Mouse (Mus musculus): ENCODE results near the gene Prkar2a.

Gene Prkar2a

GRCm38 (mm10) chr9:108752142-108752920, 63.2 kb downstream of the Prkar2a start:
- no peak for DNase-seq (ENCODE audit: low spot score in 2 of 2)

- DNase-seq (ENCODE audit: low spot score in 2 of 2): peak; percentile 4 to 15
Observed at GRCm38 (mm10) chr9:108753326-108753725, 64.2 kb downstream of the Prkar2a start.

- DNase-seq (ENCODE audit: low spot score in 2 of 2): no peak
Observed at GRCm38 (mm10) chr9:108753976-108754375, 64.9 kb downstream of the Prkar2a start.

GRCm38 (mm10) chr9:108754423-108754822, 65.3 kb downstream of the Prkar2a start:
- no peak for DNase-seq (ENCODE audit: low spot score in 2 of 2)

GRCm38 (mm10) chr9:108757406-108757805, 68.3 kb downstream of the Prkar2a start:
- no peak for DNase-seq (ENCODE audit: low spot score in 2 of 2)

- DNase-seq (ENCODE audit: low spot score in 2 of 2): no peak
Observed at GRCm38 (mm10) chr9:108759121-108759520, 70.0 kb downstream of the Prkar2a start.

GRCm38 (mm10) chr9:108759805-108760204, 70.7 kb downstream of the Prkar2a start:
- peak; percentile 15 to 62 for DNase-seq (ENCODE audit: low spot score in 2 of 2)

DNA sequence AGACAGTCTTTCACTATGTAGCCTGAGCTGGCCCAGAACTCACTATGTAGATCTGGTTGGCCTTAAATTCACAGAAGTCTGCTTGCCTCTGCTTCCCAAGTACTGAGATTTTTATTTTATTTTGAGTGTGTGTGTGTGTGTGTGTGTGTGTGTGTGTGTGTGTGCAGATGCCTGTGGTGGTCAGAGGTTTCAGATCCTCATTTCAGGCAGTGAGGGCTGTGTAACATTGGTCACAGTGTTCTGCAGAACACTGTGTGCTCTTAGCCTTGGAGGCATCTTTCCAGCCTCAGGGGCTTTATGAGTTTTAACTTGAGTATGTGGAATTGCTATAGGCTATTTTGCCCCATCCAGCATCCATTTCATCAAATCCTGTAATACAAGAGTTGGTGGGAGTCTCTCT, 72.4 kb downstream of the Prkar2a start:
- no peak for DNase-seq (ENCODE audit: low spot score in 2 of 2)

GRCm38 (mm10) chr9:108764971-108765370, 75.9 kb downstream of the Prkar2a start:
- no peak for DNase-seq (ENCODE audit: low spot score in 2 of 2)

DNA sequence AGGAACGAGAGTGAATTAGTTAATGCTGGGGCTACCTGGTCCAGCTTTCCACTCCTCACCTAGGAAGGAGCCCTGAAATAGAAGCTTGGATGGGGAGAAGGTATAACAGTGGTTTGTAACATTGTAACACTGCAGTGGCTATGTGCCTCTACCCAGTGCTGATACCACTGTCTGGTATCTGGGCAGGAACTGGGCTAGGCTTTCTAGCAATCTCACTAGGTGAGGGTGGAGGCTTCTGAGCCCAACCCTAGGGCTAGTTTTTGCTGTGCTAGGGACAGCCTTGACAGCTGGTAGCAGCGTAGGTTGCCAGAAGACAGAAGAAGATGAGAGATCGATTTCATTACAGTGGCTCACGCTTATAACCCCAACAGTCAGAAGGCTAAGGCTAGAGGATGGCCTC, 87.5 kb downstream of the Prkar2a start:
- no peak for DNase-seq (ENCODE audit: low spot score in 2 of 2)

- DNase-seq (ENCODE audit: low spot score in 2 of 2): no peak
Observed at GRCm38 (mm10) chr9:108777276-108777675, 88.2 kb downstream of the Prkar2a start.

DNA sequence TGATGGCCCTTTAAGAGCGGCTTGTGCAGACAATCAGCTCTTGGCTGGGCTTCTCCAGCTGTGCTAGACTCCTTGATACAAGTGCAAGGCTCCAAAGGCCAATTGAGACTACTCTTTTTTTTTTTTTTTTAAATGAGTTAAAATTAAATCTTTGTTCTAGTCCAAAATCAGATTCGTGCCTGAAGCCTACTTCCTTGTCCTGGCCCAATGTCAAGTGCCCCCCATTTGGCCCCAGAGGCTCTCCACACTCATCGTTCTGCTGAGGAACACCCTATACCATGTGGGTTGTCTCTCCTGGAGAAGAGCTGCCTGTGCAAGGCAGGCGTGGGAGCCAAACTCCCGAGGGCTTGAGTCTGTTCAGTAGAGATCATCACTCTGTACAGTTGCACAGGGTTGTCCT, 91.8 kb downstream of the Prkar2a start:
- no peak for DNase-seq (ENCODE audit: low spot score in 2 of 2)

DNA sequence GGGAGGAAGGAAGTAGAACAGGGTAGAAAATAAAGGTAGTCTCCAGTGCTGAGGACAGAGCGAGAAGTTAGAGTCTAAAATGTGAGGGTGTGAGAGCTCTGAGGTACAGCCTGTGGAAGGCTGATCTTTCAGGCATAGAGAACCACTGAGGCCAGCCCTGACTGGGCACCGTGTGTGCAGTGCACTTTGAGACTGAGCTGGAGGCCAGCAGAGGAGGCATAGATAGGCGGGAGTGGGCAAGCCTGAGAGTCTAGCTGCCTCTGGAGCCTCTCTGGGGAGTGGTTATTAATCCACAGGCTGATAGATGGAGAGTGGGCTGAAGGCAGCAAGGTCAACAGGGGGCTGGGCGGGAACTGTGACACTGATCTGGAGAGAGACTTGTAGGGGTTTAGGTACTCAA, 92.8 kb downstream of the Prkar2a start:
- DNase-seq (ENCODE audit: low spot score in 2 of 2): no peak

DNA sequence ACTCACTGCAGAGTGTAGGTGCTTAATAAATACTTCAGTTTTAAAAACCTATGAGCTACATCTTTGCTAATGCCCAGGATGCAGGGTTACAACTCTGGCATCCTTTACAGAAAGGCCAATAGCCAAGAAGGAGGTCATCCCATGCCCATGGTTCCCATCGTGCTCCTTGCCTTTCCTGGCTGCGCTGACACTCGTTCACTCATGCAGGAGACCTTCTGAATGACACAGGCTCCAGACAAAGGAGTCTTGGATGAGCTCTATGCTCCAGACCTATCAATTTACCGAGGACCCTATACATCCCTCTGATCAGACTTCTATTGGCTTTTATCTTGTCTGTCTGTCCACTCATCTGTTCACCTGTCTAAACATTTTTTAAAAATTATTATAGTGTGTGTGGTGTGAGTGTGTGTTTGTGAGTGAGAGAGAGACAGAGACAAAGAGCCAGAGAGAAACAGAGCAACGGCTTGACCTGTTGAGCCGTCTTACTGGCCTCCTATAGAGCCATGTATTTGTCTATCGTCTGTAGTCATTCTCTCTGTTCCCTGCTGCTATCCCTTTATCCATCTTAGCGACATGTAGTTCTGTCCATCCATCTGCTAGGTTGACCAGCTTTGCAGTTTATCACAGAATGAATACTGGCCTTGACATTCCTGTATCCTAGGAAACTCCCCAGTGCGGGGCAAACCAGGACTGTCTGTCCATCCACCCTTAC, 93.9 kb downstream of the Prkar2a start:
- DNase-seq (ENCODE audit: low spot score in 2 of 2): no peak

GRCm38 (mm10) chr9:108783548-108784463, 94.7 kb downstream of the Prkar2a start, which contains the start of gene Ip6k2:
Ip6k2 (plus strand) TSS chr9:108783796.
- peak; percentile 94 to 95 for DNase-seq (ENCODE audit: low spot score in 2 of 2)

- no peak for DNase-seq (ENCODE audit: low spot score in 2 of 2)
Observed at GRCm38 (mm10) chr9:108785416-108785815, 96.3 kb downstream of the Prkar2a start.

DNA sequence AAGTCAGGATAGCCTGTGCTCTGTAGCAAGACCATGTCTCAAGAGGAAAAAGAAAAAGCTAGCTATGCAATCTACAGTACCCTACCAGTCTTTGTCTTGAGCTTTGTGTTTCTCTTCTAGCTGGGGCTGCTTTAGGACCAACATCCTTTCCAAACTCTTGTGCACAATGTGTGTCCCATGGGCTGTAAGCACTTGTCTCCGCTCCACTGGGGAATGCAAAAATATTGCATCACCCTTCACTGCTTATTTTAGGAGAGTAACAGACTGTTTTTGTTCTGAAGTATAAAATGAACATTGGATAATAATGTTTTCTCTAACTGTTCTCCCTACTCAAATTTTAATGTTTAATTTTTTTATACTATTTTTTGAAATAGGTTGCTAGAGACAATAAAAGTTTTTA, 97.4 kb downstream of the Prkar2a start:
- DNase-seq (ENCODE audit: low spot score in 2 of 2): no peak

DNA sequence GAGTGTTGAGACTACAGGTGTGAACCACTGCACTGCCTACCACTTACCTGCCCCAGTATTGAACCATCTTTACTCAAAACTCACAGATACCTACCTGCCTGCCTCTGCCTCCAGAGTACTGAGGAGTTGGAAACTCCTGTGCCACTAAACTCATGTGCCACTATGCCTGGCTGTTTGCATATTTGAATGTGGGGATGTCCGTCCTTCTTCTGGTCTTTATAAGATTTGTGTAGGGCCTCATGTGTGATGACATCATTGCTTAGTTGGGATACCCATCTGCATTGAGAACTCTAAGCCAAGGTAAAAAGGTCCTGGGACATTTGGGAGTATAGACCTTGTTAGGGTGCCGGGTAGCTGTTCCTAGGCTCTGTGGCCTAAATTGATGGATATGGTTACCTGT, 98.0 kb downstream of the Prkar2a start:
- DNase-seq (ENCODE audit: low spot score in 2 of 2): no peak

GRCm38 (mm10) chr9:108788713-108789112, 99.6 kb downstream of the Prkar2a start:
- no peak for DNase-seq (ENCODE audit: low spot score in 2 of 2)

- no peak for DNase-seq (ENCODE audit: low spot score in 2 of 2)
Observed at GRCm38 (mm10) chr9:108792307-108792706, 103.2 kb downstream of the Prkar2a start.

- DNase-seq (ENCODE audit: low spot score in 2 of 2): peak; percentile 65 to 69
Observed at GRCm38 (mm10) chr9:108792730-108793129, 103.6 kb downstream of the Prkar2a start.

GRCm38 (mm10) chr9:108795281-108795680, 106.2 kb downstream of the Prkar2a start:
- no peak for DNase-seq (ENCODE audit: low spot score in 2 of 2)

Data from thymus, postnatal 10 days (tissue).